Mouse (Mus musculus) midbrain, embryonic 15.5 days (tissue): ENCODE results near the gene Tbx3. TPM values are rescaled to one million over a fixed set of nuclear protein-coding genes. Genes with fewer than 3 reads are reported as not detected.

Experiments used
- ATAC-seq: fragments of 200-750 bp; cut with Nextera tagmentation; replicated peaks from 2 replicates; pipeline ENCODE4 v1.8.0; 2017; ENCODE audit warnings: moderate TSS enrichment
- H3K27ac ChIP-seq: fragments of 300-500 bp; sonication (generic); 2 replicates; pipeline ENCODE4 v1.5.1; 2015; ENCODE audit warnings: mild to moderate bottlenecking, inconsistent platforms
- H3K27me3 ChIP-seq: fragments of 300-500 bp; sonication (generic); replicated peaks from 2 replicates; pipeline ENCODE4 v1.6.1; 2015; ENCODE audit warnings: inconsistent platforms
- H3K36me3 ChIP-seq: fragments of 300-500 bp; sonication (generic); replicated peaks from 2 replicates; pipeline ENCODE4 v1.6.1; 2015; ENCODE audit warnings: inconsistent platforms
- H3K4me1 ChIP-seq: fragments of 300-500 bp; sonication (generic); 2 replicates; pipeline ENCODE4 v1.6.1; 2015; ENCODE audit warnings: inconsistent platforms
- H3K4me2 ChIP-seq: fragments of 300-500 bp; sonication (generic); 2 replicates; pipeline ENCODE4 v1.6.1; 2015; ENCODE audit warnings: inconsistent platforms, mild to moderate bottlenecking, moderate library complexity
- H3K4me3 ChIP-seq: fragments of 300-500 bp; sonication (generic); 2 replicates; pipeline ENCODE4 v1.5.1; 2015; ENCODE audit warnings: mild to moderate bottlenecking, inconsistent platforms
- H3K9ac ChIP-seq: fragments of 300-500 bp; sonication (generic); 2 replicates; pipeline ENCODE4 v1.6.1; 2015; ENCODE audit warnings: mild to moderate bottlenecking, inconsistent platforms
- H3K9me3 ChIP-seq: fragments of 300-500 bp; sonication (generic); 2 replicates; pipeline ENCODE4 v1.6.1; 2016; ENCODE audit warnings: inconsistent platforms
- WGBS: fragments of 180-500 bp; shearing (Covaris S2); methylation state at CpG from one replicate; pipeline ENCODE4 v1.1.7; 2015; ENCODE audit warnings: mixed read lengths; 5-methylcytosine and 5-hydroxymethylcytosine counted together
- polyA plus RNA-seq: library from polyadenylated mRNA; unstranded; fragments of >200 nt; fragmentation: Nextera tagmentation; extraction: Ambion mirVana; gene quantifications from 2 replicates; pipeline ENCODE4 v1.2.1, GENCODE M21; 2015

The Tbx3 gene
- polyA plus RNA-seq, 1 experiment from 2014 or later: 4.7 TPM

GRCm38 (mm10) chr5:119694914-119695313 is 24.4 kb downstream of the Tbx3 start:
- H3K27ac ChIP-seq: no peak overlapping the region
- peaks cover 43% of the 10 kb centered on the region for H3K27me3 ChIP-seq
- no peaks in the 10 kb centered on the region for H3K36me3 ChIP-seq
- WGBS: 14% methylated on average over 8 of the region's 8 CpGs
- no peaks in the 10 kb centered on the region for H3K9me3 ChIP-seq
- no peaks in the 10 kb centered on the region for H3K4me1 ChIP-seq
- no peak overlapping the region for H3K9ac ChIP-seq
- no peak for ATAC-seq
- no peak overlapping the region for H3K4me3 ChIP-seq
- no peak overlapping the region for H3K4me2 ChIP-seq

GRCm38 (mm10) chr5:119703031-119703430 is 32.6 kb downstream of the Tbx3 start:
- no peaks in the 10 kb centered on the region for H3K9me3 ChIP-seq
- H3K4me3 ChIP-seq: no peak overlapping the region
- H3K9ac ChIP-seq: no peak overlapping the region
- no peaks in the 10 kb centered on the region for H3K36me3 ChIP-seq
- no peak for ATAC-seq
- H3K4me2 ChIP-seq: no peak overlapping the region
- H3K4me1 ChIP-seq: peaks cover 6% of the 10 kb centered on the region
- H3K27ac ChIP-seq: no peak overlapping the region
- WGBS: 67% methylated on average over 1 of the region's 1 CpGs
- peaks cover 18% of the 10 kb centered on the region for H3K27me3 ChIP-seq

GRCm38 (mm10) chr5:119704900-119705299 is 34.4 kb downstream of the Tbx3 start:
- Histone ChIP-seq H3K27ac (no peak overlapping the region), H3K9ac (no peak overlapping the region), H3K36me3 (no peaks in the 10 kb centered on the region), H3K4me1 (peaks cover 6% of the 10 kb centered on the region), H3K27me3 (peaks cover 31% of the 10 kb centered on the region), H3K4me2 (no peak overlapping the region), H3K9me3 (no peaks in the 10 kb centered on the region), H3K4me3 (no peak overlapping the region)
- WGBS: 57% methylated on average over 7 of the region's 7 CpGs
- no peak for ATAC-seq

GRCm38 (mm10) chr5:119706467-119706866 is 36.0 kb downstream of the Tbx3 start:
- ATAC-seq: no peak
- H3K4me2 ChIP-seq: peak overlapping the region; percentile 39
- under 1% methylated on average over 17 of the region's 17 CpGs for WGBS
- H3K4me1 ChIP-seq: peaks cover 6% of the 10 kb centered on the region
- no peaks in the 10 kb centered on the region for H3K36me3 ChIP-seq
- no peak overlapping the region for H3K9ac ChIP-seq
- H3K4me3 ChIP-seq: peak overlapping the region; percentile 15
- H3K27ac ChIP-seq: no peak overlapping the region
- H3K9me3 ChIP-seq: no peaks in the 10 kb centered on the region
- peaks cover 44% of the 10 kb centered on the region for H3K27me3 ChIP-seq

- Histone ChIP-seq H3K27ac (no peak overlapping the region), H3K9me3 (no peaks in the 10 kb centered on the region), H3K4me2 (no peak overlapping the region), H3K27me3 (peaks cover 56% of the 10 kb centered on the region), H3K36me3 (no peaks in the 10 kb centered on the region), H3K4me3 (no peak overlapping the region), H3K4me1 (peaks cover 9% of the 10 kb centered on the region), H3K9ac (no peak overlapping the region)
- 76% methylated on average over 14 of the region's 14 CpGs for WGBS
- ATAC-seq: no peak
Observed at GRCm38 (mm10) chr5:119708850-119709585, 38.5 kb downstream of the Tbx3 start.

GRCm38 (mm10) chr5:119709826-119710559 is 39.5 kb downstream of the Tbx3 start:
- H3K27ac ChIP-seq: no peak overlapping the region
- H3K4me2 ChIP-seq: no peak overlapping the region
- H3K27me3 ChIP-seq: peaks cover 58% of the 10 kb centered on the region
- no peaks in the 10 kb centered on the region for H3K9me3 ChIP-seq
- no peaks in the 10 kb centered on the region for H3K36me3 ChIP-seq
- H3K4me1 ChIP-seq: peaks cover 9% of the 10 kb centered on the region
- no peak overlapping the region for H3K4me3 ChIP-seq
- 13% methylated on average over 18 of the region's 18 CpGs for WGBS
- no peak for ATAC-seq
- H3K9ac ChIP-seq: no peak overlapping the region

GRCm38 (mm10) chr5:119710756-119711155 is 40.3 kb downstream of the Tbx3 start:
- peaks cover 9% of the 10 kb centered on the region for H3K4me1 ChIP-seq

GRCm38 (mm10) chr5:119711626-119712025 is 41.2 kb downstream of the Tbx3 start:
- 86% methylated on average over 5 of the region's 5 CpGs for WGBS
- H3K27ac ChIP-seq: no peak overlapping the region
- no peak overlapping the region for H3K4me2 ChIP-seq
- peaks cover 4% of the 10 kb centered on the region for H3K4me1 ChIP-seq
- ATAC-seq: no peak
- H3K9me3 ChIP-seq: no peaks in the 10 kb centered on the region
- no peaks in the 10 kb centered on the region for H3K36me3 ChIP-seq
- no peak overlapping the region for H3K9ac ChIP-seq
- no peak overlapping the region for H3K4me3 ChIP-seq
- H3K27me3 ChIP-seq: peaks cover 52% of the 10 kb centered on the region

More at GRCm38 (mm10) chr5:119710756-119711155, 40.3 kb downstream of the Tbx3 start:
- no peak overlapping the region for H3K9ac ChIP-seq
- 10% methylated on average over 7 of the region's 7 CpGs for WGBS
- no peaks in the 10 kb centered on the region for H3K36me3 ChIP-seq
- no peak overlapping the region for H3K27ac ChIP-seq
- no peak for ATAC-seq
- H3K9me3 ChIP-seq: no peaks in the 10 kb centered on the region
- no peak overlapping the region for H3K4me3 ChIP-seq
- peaks cover 57% of the 10 kb centered on the region for H3K27me3 ChIP-seq
- H3K4me2 ChIP-seq: no peak overlapping the region

- no peak overlapping the region for H3K4me3 ChIP-seq
- no peak overlapping the region for H3K9ac ChIP-seq
- H3K27ac ChIP-seq: no peak overlapping the region
- H3K4me2 ChIP-seq: peak overlapping the region; percentile 23
- peaks cover 3% of the 10 kb centered on the region; the same call in 1 of the 2 replicates for H3K4me1 ChIP-seq
- WGBS: 6% methylated on average over 22 of the region's 22 CpGs
- no peaks in the 10 kb centered on the region for H3K36me3 ChIP-seq
- H3K27me3 ChIP-seq: peaks cover 42% of the 10 kb centered on the region
- no peaks in the 10 kb centered on the region for H3K9me3 ChIP-seq
- ATAC-seq: no peak
Observed at GRCm38 (mm10) chr5:119712679-119713246, 42.3 kb downstream of the Tbx3 start.

GRCm38 (mm10) chr5:119720471-119721265 is 50.2 kb downstream of the Tbx3 start:
- Histone ChIP-seq H3K4me2 (no peak overlapping the region), H3K27me3 (no peaks in the 10 kb centered on the region), H3K36me3 (no peaks in the 10 kb centered on the region), H3K4me1 (no peaks in the 10 kb centered on the region), H3K9ac (no peak overlapping the region), H3K4me3 (no peak overlapping the region), H3K9me3 (no peaks in the 10 kb centered on the region), H3K27ac (no peak overlapping the region)
- WGBS: 33% methylated on average over 11 of the region's 11 CpGs
- ATAC-seq: no peak

GRCm38 (mm10) chr5:119732978-119733377 is 62.5 kb downstream of the Tbx3 start:
- H3K9ac ChIP-seq: no peak overlapping the region
- H3K27me3 ChIP-seq: 0 out of 2 replicates have a peak, but pooled peaks cover 3% of the 10 kb centered on the region
- H3K4me1 ChIP-seq: no peaks in the 10 kb centered on the region
- 75% methylated on average over 7 of the region's 7 CpGs for WGBS
- no peak for ATAC-seq
- H3K9me3 ChIP-seq: no peaks in the 10 kb centered on the region
- no peak overlapping the region for H3K27ac ChIP-seq
- no peak overlapping the region for H3K4me3 ChIP-seq
- H3K36me3 ChIP-seq: no peaks in the 10 kb centered on the region
- no peak overlapping the region for H3K4me2 ChIP-seq
